Mouse (Mus musculus): ENCODE measurements at regions not wholly inside any gene's neighbourhood (a gene's known extent, or its start where the extent isn't known, plus 50 kb on each side); places are given as distances from the start of the nearest gene placed in this dataset.

DNA sequence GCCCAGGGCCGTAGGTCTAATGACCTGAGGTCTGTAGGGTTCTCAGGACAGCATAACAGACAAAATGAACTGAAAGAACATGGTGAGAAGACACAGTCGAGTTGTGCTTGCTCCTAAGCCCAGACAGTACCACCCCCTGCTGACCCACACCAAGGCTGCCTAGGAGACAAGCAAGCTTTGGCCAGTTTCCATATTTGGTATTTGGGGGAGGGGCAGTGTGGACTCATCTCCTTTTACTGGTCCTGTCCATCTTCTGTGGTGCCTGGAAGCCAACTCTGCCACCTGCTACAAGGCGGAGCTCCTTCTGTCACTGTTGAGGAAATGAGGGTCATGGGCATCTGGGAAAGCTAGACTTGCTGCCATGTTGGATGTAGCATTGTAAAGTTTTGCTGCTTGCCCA lies 68.9 kb downstream of the Tex29 start:
- DNase-seq (ENCODE audit: low spot score): no peak

DNA sequence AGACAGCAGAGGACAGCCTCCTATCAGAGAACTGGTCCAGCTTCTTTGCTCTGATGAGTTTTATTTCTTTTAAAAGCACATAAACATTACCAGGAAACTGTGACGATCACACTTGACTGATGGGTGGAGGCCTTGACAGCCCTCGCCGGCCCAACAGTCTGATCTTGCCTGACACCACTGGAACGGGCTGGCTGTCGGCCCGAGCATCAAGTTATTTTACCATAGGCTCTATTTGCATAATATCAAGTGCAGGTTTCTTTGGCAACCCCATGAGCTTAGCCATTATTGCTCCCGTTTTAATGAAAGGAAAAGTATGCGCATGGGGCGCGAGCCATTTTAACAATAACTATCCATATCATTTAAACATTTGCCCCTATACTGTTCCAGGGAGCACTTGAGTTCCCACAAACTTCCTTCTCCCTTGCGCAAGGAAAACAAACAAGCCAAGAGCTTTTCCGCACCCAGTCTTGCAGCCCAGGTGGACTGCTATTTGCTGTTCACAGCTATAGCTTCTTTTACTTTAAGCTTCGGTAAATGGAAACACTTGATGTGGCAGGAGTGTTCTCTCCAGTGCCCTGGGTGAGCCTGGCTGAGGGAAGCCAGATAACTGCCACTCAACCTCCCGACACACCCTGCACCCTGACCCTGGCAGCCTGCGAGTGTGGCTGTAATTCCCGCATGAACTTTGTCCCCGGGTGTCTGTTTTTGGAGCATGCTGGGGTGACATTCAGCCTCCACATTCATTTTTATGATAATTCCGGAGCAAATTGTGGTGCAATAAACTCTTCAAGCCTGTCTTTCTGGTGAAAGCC lies 71.6 kb downstream of the Tex29 start:
- DNase-seq (ENCODE audit: low spot score): no peak

DNA sequence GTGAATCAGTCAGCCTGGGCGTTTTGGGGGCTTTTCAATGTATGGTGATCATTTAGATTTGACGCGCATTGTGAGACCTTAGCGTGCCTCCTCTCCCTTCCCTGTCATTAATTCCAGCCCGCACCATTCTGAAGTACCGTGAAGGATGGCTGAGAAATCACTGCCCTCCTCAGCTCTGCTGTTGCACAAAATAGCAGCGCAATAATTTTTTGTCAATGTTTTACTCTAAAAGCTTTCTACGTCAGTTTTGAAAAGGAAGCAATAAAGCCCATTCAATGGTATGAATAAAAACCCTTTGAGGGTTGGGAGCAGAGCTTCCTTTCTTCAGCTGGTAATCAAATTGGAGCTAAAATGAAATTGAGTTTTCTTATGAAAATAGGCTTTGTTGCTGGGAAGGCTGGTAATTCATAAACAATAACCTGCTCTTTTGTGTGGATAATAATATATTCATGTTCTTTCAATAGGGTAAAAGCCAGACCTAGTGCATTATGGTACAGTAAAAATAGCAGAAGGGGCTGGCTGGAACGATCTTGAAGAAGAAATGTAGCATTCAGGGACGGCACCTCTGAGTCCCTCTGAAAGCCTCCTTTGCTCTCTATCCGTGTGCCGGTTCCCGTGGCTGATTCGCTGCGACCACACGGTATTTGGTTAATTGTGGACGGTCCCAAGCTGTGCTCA lies 72.3 kb downstream of the Tex29 start:
- DNase-seq (ENCODE audit: low spot score): no peak

DNA sequence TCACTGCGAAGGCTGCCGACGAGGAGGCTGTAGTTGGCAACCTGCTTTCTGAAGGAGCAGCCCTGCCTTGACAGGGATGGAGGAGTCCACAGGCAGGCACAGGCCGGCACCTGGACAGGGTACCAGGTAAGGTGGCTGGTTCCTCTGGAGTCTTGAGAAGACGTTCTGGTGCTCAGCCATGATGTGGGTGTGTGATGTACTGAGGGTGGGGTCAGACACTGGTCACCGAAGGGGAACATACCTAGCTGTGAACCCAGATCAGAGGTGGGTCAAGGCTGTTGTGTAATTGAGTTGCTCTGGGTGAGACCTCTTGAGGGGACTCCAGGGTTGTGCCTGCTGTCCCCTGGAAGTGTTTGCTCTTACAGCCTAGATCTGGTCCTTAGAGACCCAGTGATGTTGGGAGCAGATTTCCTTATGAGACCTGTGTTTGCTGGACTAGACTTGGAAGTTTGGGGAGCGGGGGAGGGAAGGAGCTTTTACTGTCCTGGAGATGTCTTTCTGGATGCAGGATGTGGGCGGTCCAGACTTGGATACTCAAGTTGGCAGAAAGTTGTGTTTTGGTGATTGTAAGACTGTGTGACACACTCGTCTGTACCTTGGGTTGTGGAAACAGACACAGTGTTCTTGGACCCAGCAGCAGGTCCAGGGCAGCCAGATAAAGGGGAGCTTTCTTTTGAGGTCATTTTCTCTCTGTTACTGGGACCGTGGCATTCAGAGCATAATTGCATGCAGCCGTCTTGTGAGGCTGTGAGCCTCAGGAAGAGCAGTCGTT lies 73.0 kb downstream of the Tex29 start:
- no peak for DNase-seq (ENCODE audit: low spot score)

DNA sequence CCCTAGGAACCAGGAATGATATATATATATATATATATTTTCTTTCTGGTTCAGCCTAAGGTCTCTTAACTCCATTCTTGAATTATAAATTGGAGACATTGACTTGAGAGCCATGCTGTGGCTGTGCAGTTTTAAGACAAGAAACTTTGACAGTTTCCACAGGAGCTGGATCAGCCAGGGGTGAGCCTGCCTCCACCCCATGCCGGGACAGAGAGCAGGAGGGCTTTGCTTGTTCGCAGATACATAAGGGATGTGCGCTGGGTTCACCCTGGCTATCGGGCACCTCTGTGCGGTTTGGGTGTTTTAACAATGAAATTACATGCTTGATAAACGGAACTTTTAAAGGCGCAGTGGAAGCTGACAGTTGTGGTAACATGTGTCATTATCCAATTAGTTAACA lies 73.9 kb downstream of the Tex29 start:
- DNase-seq (ENCODE audit: low spot score): no peak

DNA sequence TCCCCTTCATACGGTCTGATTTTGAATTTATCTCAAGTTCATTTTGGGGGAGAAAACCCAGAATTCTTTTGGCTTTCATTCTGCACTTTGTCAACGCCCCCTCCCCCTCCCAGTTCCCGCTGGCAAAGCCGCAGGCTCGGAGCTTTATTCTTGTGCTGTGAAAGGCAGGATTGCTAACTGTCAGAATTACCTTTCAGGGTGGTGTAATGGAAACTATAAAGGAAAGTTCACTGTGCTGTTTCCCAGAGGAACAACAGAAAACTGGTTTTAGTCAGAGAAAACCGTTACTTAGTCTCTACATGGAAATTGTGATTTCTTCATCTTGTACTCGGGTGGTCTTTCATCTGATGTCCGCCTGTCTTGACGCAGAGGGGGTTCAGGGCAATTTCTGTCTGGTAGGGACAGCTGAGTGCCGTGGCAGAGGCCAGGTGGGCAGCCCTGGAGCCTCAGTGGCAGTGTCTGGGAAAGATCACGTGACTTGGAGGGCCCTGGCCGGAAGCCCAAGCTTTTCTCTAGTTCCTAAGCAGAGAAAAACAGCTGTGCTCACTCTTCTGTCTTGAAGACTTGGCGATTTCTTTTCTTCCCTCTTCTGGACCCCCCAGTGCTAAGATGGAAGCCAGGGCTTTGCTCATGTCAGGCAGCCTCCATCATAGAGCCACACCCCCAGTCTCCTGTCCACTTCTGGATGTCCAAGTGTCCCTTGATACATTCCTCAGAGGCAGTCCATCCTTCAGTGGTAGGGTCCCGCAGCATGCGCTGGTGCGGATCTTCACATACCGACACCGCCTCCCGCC lies 74.6 kb downstream of the Tex29 start:
- DNase-seq (ENCODE audit: low spot score): no peak

DNA sequence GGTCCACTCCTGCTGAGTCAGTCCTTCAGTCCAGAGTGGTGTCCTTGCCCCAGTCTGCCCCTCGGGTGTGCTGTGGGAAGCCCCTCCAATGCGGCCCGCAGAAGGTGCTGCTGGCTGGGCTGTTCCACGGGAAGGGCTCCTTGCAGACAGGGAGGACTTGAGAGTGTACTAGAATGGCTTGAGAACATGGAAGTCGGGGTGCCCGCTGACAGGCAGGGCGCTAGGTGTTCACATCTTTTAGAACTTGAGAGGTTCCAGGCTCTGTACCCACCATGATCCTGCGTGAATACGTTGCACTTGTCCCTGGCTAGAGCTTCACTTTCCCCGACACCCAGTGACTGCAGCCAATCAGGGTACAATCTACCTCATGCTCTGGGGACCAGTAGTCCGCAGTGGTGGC lies 75.4 kb downstream of the Tex29 start:
- DNase-seq (ENCODE audit: low spot score): no peak

DNA sequence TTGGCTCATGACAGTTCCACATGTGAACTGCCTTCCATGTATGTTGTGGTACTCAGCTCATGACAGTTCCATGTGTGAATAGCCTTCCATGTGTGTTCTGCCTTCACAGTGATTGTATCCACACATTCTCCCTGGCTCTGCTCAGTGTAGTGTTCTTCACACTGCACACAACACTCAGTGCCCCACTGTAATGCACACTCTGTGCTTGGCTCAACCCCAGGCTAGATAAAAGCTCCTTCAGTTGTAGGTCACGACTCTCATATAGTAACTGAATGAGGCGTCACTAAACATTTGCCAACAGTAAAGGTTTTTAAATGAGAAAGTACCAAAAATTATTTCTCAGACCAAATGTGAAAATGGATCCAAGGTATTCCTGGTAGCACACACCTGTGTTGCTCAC lies 79.6 kb downstream of the Tex29 start:
- no peak for DNase-seq (ENCODE audit: low spot score)

DNA sequence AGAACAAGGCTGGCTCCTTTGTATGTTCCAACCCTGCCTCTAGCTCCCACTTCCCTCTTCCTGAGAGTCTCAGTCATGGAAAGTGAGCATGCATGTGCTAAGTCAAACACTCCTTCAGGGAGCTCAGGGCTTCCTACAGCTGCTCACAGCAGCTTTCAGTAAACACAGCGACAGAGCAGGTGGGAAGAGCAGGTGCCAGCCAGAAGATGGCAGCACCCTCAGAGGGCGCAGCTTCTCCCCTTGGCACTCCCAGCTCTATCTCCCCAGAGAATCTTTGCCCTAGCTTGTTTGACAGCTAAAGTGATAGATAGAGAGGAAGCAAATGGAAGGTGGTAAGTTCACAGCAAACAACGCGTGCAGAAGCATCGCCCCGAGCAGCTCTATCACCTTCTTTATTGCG lies 82.8 kb downstream of the Tex29 start:
- no peak for DNase-seq (ENCODE audit: low spot score)

DNA sequence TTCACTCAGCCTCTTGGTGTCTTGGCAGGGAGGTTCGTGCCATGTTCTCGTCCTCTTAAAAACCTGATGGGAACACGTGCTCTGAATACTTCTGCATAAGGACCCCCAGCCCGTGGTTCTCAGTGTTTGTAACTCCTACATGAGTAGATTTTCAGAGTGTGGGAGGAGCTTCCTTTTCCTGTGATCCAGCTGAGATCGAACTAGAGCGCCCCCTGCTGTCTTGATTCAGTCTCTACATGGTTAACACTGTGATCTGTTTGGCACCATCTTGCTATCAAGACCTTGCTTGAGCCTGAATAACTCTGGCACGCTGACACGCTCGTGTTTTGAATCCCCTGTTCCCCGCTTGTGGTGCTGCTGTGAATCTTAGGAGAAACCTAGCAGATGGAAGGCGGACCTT lies 83.9 kb downstream of the Tex29 start:
- DNase-seq (ENCODE audit: low spot score): no peak

DNA sequence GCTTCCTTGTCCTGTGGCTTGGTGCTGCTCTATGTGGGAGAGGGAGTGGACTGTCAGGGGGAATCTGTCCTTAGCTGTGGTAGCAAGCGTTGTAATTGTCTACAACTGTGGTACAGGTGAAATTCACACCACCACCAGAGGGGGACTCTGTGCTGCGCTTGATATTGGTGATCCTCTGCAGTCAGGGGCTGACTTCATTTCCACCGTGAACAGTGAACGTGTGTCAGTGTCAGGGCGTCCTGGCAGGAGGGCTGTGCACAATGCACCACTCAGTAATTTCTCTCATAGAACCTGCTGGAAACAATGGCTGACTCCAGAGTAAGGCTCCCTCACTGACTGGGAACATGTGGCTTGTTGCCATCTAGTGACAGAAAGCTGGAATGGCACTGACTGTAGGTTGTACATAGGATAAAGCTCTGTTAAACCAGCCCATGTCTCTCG lies 102.6 kb downstream of the Tex29 start:
- DNase-seq (ENCODE audit: low spot score): no peak

DNA sequence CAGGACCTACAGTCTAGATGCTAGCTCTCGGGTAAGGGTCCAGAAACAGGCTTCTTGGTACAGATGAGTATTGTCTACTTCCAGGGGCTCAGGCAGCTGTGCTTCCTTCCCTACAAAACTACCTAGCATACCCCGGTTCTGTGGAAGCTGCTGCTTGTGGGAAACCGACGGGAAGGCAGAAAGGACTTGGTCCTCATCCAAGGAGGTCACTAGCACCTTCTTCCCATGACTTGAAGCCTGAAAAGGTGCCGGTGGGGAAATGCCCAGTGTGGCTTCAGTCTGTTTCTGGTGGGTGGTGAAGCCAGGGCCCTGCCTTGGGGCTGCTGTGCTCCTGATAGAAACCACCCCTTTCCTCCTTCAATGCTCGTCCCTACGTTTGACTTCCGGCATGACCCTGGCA lies 107.5 kb downstream of the Tex29 start:
- peak; percentile 10 for DNase-seq (ENCODE audit: low spot score)

DNA sequence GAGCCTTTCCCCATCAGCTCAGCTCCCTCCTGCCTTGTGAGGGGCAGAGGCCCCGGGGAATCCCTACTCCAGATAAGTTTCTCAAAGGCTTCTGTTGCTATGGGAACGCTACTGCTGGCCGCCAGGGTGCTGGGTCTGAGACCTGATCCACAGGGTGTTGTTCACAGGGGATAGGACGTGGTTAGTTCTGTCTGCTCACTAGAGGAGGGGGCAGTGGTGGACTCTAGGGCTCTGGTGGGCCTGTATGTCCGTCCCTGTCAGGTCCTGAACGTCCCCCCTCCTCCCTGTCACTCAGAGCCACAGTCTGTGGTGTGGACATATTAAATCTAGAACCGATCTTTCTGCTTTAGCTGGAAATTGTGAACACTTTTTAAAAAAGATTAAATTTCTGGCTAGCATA lies 116.0 kb downstream of the Tex29 start:
- DNase-seq (ENCODE audit: low spot score): no peak

DNA sequence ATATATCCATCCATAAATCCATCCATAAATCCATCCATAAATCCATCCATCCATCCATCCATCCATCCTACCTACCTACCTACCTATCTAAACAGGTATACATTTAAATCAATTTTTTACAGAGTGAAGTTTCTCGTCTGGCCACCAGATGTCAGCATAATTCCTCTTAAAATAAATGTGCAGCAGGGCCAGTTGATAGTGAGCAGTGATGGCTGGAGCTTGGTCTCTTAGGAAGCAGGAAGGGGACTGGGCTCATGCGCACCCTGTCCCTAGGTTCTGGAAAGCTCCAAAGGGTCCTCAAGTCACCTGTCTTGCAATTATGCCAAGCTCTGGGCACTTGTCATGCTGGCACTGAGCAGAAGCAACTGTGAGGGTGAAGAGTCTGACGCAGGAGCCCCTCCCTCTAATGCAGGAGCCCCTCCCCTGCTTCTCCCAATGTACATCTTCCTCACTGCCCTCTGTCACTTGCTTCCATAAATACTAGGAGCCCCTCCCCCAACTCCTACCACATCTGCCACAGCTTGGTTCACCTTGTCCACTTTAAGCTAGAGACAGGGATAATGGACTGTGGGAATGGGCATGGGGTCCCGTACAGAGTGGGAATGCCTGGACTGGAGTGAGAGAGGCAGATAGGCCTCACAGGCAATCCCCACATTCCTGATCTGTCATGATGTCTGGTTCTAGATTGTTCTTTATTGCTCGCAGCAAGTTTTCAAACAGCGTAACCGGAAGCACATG lies 116.9 kb downstream of the Tex29 start:
- no peak for DNase-seq (ENCODE audit: low spot score)

DNA sequence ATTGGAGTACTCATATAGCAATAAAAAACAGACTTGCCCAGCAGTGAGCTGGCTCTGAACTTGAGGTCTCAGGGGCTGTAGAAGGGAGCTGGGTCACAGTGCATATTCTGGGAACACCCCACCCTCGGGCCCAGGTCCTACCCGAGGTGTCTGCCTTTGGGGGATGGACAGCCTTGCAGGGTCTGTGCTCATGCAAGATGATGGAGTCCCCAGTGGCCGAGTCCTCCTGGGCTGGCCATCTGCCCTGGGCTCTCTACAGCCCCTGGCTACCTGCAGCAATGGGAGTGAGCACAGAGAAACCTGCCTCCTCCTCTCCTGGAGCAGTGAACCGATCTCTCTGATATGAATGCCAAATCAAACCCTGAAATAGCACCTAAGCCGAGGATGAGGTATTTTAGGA lies 117.9 kb downstream of the Tex29 start:
- no peak for DNase-seq (ENCODE audit: low spot score)

DNA sequence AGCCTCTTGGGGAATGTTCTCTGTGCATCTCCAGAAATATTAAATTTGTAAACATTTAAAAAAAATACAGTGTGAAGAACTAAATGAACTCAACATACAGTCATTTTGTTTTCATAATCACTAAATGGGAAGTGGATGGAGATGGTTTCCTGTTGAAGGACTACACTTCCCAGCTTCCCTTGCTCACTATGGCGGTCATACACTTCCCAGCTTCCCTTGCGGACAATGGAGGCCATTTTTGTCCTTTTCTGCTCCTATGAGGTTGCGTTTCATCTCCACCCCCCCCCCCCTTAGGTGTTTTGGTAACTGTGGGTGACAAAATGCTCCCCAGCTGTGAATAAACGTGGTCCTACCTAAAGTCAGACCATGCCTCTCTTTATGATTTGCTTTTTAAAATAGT lies 119.2 kb downstream of the Tex29 start:
- DNase-seq (ENCODE audit: low spot score): no peak

DNA sequence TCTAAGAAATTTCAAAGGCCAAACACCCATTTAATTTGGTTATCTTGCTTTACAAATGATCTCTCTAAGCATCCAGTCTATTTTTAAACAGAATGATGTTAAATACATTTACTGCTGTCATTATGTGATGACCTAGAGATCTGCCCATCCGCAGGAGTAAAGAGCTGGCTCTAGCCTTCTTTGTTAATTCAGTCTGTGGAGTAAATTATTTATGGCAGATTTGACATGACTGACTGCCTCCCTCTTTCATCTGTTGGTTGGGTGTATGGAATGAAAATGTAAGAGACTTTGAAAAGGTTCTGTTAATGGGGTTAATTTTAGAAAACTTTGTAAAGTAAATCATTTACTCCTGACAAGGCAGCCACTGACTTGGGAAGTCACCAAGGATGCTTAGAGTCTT lies 123.3 kb downstream of the Tex29 start:
- no peak for DNase-seq (ENCODE audit: low spot score)

DNA sequence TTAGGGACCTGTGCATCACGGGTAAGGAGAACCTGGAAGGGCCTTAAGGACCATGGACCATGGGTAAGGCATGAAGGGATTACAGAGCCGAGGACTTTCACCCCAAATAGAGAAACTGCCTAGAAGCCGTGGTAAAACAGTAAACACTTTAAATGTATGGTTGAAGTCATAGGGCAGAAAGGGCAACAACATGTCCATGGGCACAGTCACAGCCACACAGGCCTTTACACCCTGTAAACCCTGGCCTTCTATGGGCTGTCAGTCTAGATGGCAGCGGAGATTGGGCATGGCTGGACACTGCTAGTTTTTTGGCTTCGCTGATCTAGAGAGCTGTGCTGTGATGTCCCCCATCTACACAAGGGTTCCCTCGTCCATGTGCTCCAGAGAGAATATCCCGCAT lies 127.4 kb downstream of the Tex29 start:
- DNase-seq (ENCODE audit: low spot score): no peak

DNA sequence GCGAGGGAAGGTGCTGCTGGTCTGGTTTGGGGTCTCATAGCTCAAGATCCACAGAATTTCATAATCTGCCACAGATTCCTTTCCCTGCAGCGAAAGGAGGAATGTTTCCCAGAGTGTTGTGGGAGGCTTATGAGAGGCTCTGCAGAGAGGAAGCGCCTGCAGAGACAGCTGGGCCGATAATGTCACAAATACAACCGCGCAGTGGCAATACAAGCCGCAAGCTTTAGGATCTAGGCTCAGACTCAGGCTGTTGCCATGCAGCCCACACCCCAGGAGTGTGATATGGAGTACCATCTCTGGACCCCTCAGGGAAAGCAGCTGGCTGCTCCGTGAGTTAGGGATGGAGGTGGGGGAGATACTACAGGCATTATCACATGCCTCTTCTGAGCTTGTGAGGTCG lies 130.2 kb downstream of the Tex29 start:
- DNase-seq (ENCODE audit: low spot score): no peak

DNA sequence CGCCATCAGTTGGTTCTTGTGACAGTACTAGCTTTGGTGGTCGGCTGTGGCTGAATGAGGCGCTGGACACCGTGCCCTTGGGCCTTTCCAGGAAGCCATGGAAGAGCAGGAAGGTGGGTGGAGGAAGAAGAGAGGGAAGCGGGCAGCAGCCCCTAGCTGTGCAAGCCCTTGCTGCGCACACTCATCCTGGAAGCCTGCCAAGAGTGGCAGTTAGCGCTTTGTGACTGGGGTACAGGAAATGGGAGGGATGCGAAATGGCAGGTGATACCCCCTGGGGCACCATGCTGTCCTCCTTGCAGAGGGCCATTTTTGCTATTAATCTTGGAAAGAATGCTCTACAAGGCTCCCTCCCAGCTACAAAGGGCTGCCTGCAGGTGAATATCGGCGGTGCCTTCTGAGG lies 133.2 kb downstream of the Tex29 start:
- no peak for DNase-seq (ENCODE audit: low spot score)

DNA sequence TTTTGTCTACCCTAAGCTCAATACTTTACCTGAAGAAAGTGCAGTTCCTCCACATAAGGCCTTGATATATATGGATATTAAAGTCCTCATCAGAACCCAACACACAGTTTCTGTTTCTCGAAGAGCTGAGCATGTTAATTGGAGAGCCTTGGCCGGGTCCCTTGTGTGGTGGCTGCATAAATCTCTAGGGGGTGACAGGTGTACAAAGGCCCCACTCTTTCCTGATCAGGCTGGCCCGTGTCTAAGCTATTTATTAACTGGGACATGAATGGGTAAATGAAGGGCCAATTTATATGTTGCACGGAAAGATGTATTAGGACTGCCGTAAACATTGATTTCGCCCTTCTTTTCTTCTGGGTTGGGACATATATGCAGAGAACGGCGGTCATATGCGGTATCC lies 136.8 kb downstream of the Tex29 start:
- no peak for DNase-seq (ENCODE audit: low spot score)
